Mouse (Mus musculus): ENCODE data around the gene Ppp4r3a. TPM values are rescaled to one million over a fixed set of nuclear protein-coding genes. Genes with fewer than 3 reads are reported as not detected.

Ppp4r3a gene
- polyA plus RNA-seq, 1 experiment from 2014 or later, result 76.3 TPM

DNA sequence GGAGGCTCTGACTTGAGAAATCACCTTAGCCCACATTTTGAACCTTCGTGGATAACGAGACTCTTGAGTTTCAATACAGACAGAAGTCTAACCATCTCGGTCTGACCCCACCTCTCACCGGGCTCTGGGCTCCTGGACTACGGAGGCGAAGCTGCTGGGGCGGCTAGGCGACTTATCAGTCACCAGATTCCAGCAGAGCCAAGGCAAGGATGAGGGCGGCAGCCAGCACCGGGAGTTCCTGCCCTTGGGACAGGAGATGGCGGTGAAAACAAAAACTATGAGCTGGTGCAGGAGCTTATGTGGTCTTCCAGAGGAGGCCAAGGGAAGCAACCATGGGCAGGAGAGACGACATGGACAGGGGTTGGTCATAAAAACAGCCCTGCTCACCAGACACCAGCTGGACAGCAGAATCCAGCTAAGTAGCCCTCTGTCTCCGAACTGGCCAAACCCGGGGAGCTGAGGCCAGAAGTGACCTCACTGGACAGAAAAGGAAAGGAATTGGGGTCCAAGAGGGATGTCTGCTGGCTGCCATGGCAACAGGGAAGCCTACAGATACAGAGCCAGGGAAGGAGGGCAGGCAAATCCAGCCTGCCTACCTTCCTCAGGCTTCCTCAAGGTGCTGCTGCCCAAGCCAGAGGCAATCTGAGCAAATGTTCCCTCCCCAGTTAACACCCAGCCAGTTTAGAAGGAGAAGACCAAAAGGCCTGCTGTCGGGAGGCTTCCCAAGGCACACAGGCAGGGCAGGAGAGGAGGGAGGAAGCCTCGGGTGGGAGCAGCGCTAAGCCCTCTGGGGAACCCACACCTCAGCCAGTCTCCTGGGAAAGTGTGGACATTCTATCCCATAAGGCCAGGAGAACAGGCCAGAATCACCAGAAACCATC is 71.1 kb downstream of the Ppp4r3a start:
- Histone ChIP-seq H3K9ac (replicated peaks) (no peak overlapping the region), H3K27me3 (peaks cover 18% of the 10 kb centered on the region), H3K4me3 (replicated peaks) (no peak overlapping the region), H3K36me3 (no peaks in the 10 kb centered on the region), H3K9me3 (no peaks in the 10 kb centered on the region), H3K4me2 (peak overlapping the region; percentile 4), H3K27ac (no peak overlapping the region), H3K4me1 (replicated peaks) (peaks cover 75% of the 10 kb centered on the region)
- 15% methylated on average over 17 of the region's 17 CpGs for WGBS
- ATAC-seq (ENCODE audit: insufficient number of reproducible peaks, insufficient read depth, low FRiP score, low TSS enrichment, low read depth), result no peak

DNA sequence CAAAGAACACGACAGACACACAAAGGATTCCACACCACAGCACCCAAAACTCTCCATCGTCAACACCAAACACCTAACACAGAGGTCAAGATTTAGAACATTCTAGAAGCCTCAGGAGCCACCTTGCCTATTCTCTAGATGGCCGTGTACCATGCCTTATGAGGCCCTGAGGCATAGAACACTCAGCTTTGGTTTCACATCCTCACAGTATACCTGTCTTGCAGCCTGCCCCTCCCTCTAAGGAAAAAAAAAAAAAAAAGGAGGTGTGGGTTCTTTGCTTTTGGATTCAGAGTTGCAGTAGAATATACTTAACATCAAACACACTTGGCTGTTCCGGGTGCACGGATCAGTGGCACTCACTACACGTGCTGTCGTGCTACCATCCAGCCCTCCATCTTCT is 72.5 kb downstream of the Ppp4r3a start:
- Histone ChIP-seq H3K4me3 (replicated peaks) (no peak overlapping the region), H3K4me1 (replicated peaks) (peaks cover 62% of the 10 kb centered on the region), H3K4me2 (no peak overlapping the region), H3K9me3 (no peaks in the 10 kb centered on the region), H3K36me3 (no peaks in the 10 kb centered on the region), H3K9ac (replicated peaks) (no peak overlapping the region), H3K27ac (no peak overlapping the region), H3K27me3 (peaks cover 15% of the 10 kb centered on the region)
- no peak for ATAC-seq (ENCODE audit: insufficient number of reproducible peaks, insufficient read depth, low FRiP score, low TSS enrichment, low read depth)
- WGBS, result 81% methylated on average over 7 of the region's 7 CpGs

DNA sequence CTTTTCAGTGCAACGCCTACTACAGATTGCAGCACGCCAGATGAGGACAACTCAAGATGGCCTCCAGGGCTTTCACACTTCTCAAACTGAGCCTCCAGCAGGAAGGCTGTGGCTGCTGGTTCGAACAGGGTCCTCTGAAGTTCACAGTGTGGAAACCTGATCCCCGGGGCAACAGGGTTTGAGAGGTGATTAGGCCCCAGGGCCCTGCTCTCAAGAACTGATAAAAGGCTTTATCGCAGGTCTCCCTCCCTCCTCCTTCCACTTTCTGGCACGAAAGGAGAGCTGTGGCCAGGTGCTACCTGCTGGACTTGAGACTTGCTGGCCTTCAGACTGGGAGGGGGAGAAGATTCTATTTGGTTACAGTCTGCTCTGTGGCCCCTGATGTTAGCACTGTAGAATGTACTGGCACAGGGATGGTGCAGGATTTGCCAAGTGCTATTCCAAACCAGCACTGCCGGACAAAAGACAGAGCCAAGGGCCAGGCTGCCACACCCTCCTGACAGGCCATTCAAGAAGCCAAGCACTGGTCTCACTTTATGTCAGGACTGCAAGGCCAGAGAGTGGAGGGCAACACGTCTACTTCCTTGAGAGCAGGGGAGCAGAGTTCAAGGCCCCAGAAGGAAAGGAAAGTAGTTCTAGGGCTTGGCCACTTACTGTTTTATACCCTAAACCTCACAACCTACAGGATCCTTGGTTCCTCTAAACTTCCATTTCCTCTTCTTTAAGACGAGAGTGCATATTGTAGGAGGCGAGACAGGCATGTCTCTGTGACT is 73.2 kb downstream of the Ppp4r3a start:
- ATAC-seq (ENCODE audit: insufficient number of reproducible peaks, insufficient read depth, low FRiP score, low TSS enrichment, low read depth), result no peak
- H3K9ac ChIP-seq (replicated peaks), result no peak overlapping the region
- H3K4me3 ChIP-seq (replicated peaks), result no peak overlapping the region
- H3K27me3 ChIP-seq, result peaks cover 15% of the 10 kb centered on the region
- no peaks in the 10 kb centered on the region for H3K9me3 ChIP-seq
- H3K27ac ChIP-seq, result no peak overlapping the region
- H3K4me2 ChIP-seq, result no peak overlapping the region
- WGBS, result 44% methylated on average over 10 of the region's 10 CpGs
- peaks cover 55% of the 10 kb centered on the region for H3K4me1 ChIP-seq (replicated peaks)
- H3K36me3 ChIP-seq, result no peaks in the 10 kb centered on the region

DNA sequence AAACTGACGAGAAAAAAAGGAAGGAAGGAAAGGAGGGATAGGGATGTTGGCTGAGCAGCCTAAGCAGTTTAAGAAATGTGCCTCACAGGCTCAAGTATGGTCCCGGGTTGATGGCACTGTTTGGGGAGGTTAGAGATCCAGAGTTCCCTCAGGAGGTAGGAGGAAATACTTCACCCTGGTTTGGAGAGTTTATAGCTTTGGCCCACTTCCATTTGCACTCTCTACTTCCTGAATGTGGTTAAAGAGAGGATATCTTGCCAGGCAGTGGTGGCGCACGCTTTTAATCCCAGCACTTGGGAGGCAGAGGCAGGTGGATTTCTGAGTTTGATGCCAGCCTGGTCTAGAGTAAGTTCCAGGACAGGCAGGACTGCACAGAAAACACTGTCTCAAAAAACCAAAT is 74.3 kb downstream of the Ppp4r3a start:
- Histone ChIP-seq H3K27ac (no peak overlapping the region), H3K4me3 (replicated peaks) (no peak overlapping the region), H3K4me1 (replicated peaks) (peaks cover 47% of the 10 kb centered on the region), H3K9ac (replicated peaks) (no peak overlapping the region), H3K27me3 (peaks cover 17% of the 10 kb centered on the region), H3K36me3 (no peaks in the 10 kb centered on the region), H3K9me3 (no peaks in the 10 kb centered on the region), H3K4me2 (no peak overlapping the region)
- WGBS, result 89% methylated on average over 4 of the region's 4 CpGs
- ATAC-seq (ENCODE audit: insufficient number of reproducible peaks, insufficient read depth, low FRiP score, low TSS enrichment, low read depth), result no peak

DNA sequence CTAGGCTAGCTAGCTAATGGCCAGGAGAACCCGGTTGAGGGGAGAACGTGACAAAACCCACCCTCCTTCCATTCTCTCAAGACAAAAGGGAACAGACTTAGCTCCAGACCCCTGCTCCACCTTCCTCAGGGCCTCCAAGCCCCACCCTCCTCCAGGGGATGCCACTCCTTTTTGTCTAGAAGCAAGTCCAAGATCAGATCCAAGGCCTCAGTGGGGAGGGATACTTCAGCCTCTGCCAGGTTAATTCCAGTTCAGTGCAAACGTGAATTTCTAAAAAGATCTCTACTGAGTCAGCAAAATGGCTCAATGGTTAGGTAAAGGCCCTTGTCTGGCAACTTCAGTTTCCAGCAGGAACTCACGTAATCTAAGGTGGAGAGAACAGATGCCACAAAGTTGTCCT is 74.9 kb downstream of the Ppp4r3a start:
- ATAC-seq (ENCODE audit: insufficient number of reproducible peaks, insufficient read depth, low FRiP score, low TSS enrichment, low read depth), result no peak

DNA sequence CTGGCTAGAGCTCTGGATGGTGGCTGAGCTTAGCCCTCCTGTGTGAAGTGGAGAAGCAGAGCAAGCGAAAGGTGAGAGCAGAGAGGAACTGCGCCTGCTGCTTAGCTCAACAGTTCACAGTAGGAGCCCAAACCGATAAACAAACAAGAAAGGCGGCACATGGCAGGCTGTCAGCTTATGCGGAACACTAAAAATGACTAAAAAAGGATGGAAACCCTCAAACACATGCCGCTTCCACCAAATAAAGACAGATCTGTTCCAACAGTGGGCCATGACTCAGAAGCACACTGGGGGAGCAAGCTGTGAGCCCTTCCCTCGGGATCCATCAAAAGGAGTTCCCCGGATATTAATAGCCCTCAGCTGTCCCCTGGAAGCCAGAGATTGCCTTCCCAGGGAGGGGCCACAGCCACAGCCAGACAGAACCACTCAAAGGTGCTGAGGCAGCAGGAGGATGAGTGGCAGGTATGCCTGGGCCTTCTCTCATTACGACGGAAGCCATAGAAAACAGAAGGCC is 75.5 kb downstream of the Ppp4r3a start:
- Histone ChIP-seq H3K27me3 (peaks cover 27% of the 10 kb centered on the region), H3K4me1 (replicated peaks) (peaks cover 43% of the 10 kb centered on the region), H3K9me3 (no peaks in the 10 kb centered on the region), H3K4me3 (replicated peaks) (no peak overlapping the region), H3K4me2 (no peak overlapping the region), H3K9ac (replicated peaks) (no peak overlapping the region), H3K27ac (no peak overlapping the region), H3K36me3 (no peaks in the 10 kb centered on the region)
- ATAC-seq (ENCODE audit: insufficient number of reproducible peaks, insufficient read depth, low FRiP score, low TSS enrichment, low read depth), result no peak
- WGBS, result 22% methylated on average over 10 of the region's 10 CpGs

More for the DNA sequence above, 74.9 kb downstream of the Ppp4r3a start:
- Histone ChIP-seq H3K4me1 (replicated peaks) (peaks cover 45% of the 10 kb centered on the region), H3K9me3 (no peaks in the 10 kb centered on the region), H3K36me3 (no peaks in the 10 kb centered on the region), H3K4me2 (no peak overlapping the region), H3K27me3 (peaks cover 23% of the 10 kb centered on the region), H3K27ac (no peak overlapping the region), H3K4me3 (replicated peaks) (no peak overlapping the region), H3K9ac (replicated peaks) (no peak overlapping the region)
- WGBS, result 49% methylated on average over 4 of the region's 4 CpGs

DNA sequence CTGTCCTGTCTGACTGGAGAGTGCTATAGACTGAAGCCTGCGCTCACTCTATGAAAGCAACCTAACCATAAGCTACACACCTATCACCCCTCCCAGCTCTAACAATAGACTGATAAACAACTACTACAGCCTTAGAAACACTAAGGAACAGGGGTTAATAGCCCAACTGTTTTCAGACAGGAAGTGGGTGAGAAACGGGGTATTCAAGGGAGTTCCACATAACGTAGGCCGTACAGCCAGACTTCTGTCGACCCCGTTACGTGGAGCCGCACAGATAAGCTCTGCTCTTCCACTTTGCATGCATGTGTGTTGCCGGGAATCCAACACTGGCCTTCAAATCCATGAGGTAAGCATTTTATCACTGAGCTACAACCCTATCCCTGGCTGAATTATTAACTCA is 76.1 kb downstream of the Ppp4r3a start:
- H3K27ac ChIP-seq, result no peak overlapping the region
- H3K9me3 ChIP-seq, result no peaks in the 10 kb centered on the region
- no peak overlapping the region for H3K9ac ChIP-seq (replicated peaks)
- H3K4me3 ChIP-seq (replicated peaks), result no peak overlapping the region
- H3K4me2 ChIP-seq, result no peak overlapping the region
- ATAC-seq (ENCODE audit: insufficient number of reproducible peaks, insufficient read depth, low FRiP score, low TSS enrichment, low read depth), result no peak
- peaks cover 31% of the 10 kb centered on the region for H3K27me3 ChIP-seq
- 72% methylated on average over 9 of the region's 9 CpGs for WGBS
- H3K36me3 ChIP-seq, result no peaks in the 10 kb centered on the region
- peaks cover 43% of the 10 kb centered on the region for H3K4me1 ChIP-seq (replicated peaks)

DNA sequence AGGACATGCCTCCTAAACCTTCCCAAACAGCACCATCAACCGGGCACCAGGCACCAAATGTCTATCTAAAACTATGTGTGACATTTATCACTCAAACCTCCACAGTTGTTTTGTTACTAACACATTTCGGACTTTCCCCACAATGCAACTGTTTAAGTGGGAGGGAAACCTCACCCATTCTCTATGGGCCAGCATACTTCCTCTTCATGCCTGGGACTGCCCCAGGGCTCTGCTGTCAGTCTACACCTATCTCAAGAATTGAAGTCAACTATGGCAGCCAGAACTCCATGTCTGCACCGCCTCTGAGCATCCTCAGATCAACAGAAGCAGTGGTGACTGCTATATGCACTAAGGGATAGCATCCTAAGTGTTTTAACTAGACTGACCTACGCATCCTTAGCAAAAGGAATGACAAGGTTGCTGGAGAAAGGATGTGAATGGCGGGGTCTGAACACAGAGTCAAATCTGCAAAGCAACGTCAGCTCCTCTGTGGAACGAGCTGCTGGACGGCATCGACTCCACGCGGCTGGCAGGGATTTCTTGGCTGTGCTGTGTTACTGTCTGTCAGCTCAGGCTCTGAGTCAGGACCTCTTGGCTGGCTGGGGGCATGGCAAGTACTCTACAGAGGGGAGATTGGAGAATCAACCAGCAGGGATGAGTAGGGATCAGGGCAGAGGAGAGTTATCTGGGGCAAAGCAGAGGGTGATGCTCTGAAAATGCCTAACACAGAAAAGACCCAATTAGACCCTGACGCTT is 77.7 kb downstream of the Ppp4r3a start:
- peaks cover 33% of the 10 kb centered on the region for H3K27me3 ChIP-seq
- H3K9me3 ChIP-seq, result no peaks in the 10 kb centered on the region
- no peak overlapping the region for H3K9ac ChIP-seq (replicated peaks)
- H3K4me3 ChIP-seq (replicated peaks), result no peak overlapping the region
- no peak overlapping the region for H3K27ac ChIP-seq
- H3K36me3 ChIP-seq, result no peaks in the 10 kb centered on the region
- no peak for ATAC-seq (ENCODE audit: insufficient number of reproducible peaks, insufficient read depth, low FRiP score, low TSS enrichment, low read depth)
- H3K4me2 ChIP-seq, result no peak overlapping the region
- 84% methylated on average over 12 of the region's 12 CpGs for WGBS
- H3K4me1 ChIP-seq (replicated peaks), result peaks cover 36% of the 10 kb centered on the region

DNA sequence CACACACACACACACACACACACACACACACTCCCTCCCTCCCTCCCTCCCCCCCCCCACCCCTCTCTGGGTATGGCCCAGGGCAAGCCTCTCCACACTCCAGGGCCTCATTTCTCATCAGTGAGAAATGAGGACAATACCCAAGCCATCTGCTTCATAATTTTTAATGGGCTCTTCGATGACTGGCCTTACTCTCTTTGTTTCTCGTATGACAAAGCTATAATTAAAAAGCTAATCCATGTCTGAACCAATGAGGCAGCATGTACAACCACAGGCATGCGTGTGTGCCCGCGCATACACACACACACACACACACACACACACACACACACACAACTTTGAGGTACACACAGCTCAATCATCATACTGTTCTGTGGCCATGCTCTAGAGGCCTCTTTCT is 78.5 kb downstream of the Ppp4r3a start:
- Histone ChIP-seq H3K4me1 (replicated peaks) (peaks cover 30% of the 10 kb centered on the region), H3K36me3 (no peaks in the 10 kb centered on the region), H3K4me3 (replicated peaks) (no peak overlapping the region), H3K27ac (no peak overlapping the region), H3K9ac (replicated peaks) (no peak overlapping the region), H3K27me3 (peaks cover 32% of the 10 kb centered on the region), H3K9me3 (no peaks in the 10 kb centered on the region), H3K4me2 (no peak overlapping the region)
- ATAC-seq (ENCODE audit: insufficient number of reproducible peaks, insufficient read depth, low FRiP score, low TSS enrichment, low read depth), result no peak
- 85% methylated on average over 5 of the region's 5 CpGs for WGBS

DNA sequence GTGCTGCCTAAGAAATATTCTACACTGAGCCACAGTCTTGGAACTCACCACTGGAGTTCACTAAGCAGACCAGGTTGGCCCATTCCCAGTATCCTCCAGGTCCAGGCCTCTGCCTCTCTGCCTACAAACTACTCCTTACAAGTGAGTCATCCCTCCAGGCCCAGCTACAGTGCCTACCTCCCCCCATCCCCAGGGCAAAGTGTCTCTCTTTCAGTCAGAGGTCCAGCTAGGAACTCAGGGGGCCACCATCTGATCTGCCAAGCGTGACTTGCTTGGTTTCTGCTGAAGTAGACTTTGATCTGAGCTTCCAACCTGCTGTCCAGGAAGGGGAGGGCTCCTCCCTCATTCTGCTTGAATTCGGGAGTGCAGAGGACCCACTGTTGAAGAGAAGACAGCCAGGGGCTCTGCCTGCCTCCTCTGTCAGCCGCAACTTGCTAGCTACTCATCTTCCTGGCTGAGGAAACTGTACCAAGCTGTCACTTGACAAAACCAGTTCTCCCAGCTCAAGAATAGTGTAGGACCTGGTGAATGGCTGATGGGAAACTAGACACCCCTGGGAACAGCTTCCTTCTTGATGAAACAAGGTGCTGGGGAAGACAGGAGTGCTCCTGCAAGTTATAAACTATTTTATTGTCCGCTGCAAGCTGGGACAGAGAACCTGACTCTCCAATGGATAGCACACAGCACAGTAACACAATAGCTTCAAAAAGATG is 80.5 kb downstream of the Ppp4r3a start:
- Histone ChIP-seq H3K9ac (replicated peaks) (no peak overlapping the region), H3K36me3 (no peaks in the 10 kb centered on the region), H3K27me3 (peaks cover 32% of the 10 kb centered on the region), H3K4me3 (replicated peaks) (no peak overlapping the region), H3K9me3 (no peaks in the 10 kb centered on the region), H3K4me2 (no peak overlapping the region), H3K4me1 (replicated peaks) (peaks cover 41% of the 10 kb centered on the region), H3K27ac (peak overlapping the region; percentile 29; the same call in 1 of the 2 replicates)
- WGBS, result 33% methylated on average over 4 of the region's 4 CpGs
- ATAC-seq (ENCODE audit: insufficient number of reproducible peaks, insufficient read depth, low FRiP score, low TSS enrichment, low read depth), result no peak
